Mouse (Mus musculus) midbrain, embryonic 13.5 days (tissue): ENCODE results near the gene Jhy. TPM values are rescaled to one million over a fixed set of nuclear protein-coding genes. Genes with fewer than 3 reads are reported as not detected.

Experiments used
- ATAC-seq: fragments of 200-750 bp; cut with Nextera tagmentation; 2 replicates; pipeline ENCODE4 v1.8.0; 2017; ENCODE audit warnings: mild to moderate bottlenecking, moderate TSS enrichment, moderate library complexity
- H3K27ac ChIP-seq: fragments of 300-500 bp; sonication (generic); 2 replicates; pipeline ENCODE4 v1.5.1; 2015; ENCODE audit warnings: inconsistent platforms, mild to moderate bottlenecking, moderate library complexity
- H3K27me3 ChIP-seq: fragments of 300-500 bp; sonication (generic); 2 replicates; pipeline ENCODE4 v1.6.1; 2015; ENCODE audit warnings: mild to moderate bottlenecking, inconsistent platforms
- H3K36me3 ChIP-seq: fragments of 300-500 bp; sonication (generic); 2 replicates; pipeline ENCODE4 v1.6.1; 2015; ENCODE audit warnings: mild to moderate bottlenecking, inconsistent platforms
- H3K4me1 ChIP-seq: fragments of 300-500 bp; sonication (generic); replicated peaks from 2 replicates; pipeline ENCODE4 v1.6.1; 2015; ENCODE audit warnings: inconsistent platforms
- H3K4me2 ChIP-seq: fragments of 300-500 bp; sonication (generic); replicated peaks from 2 replicates; pipeline ENCODE4 v1.6.1; 2015; ENCODE audit warnings: moderate library complexity, mild to moderate bottlenecking, inconsistent platforms
- H3K4me3 ChIP-seq: fragments of 300-500 bp; sonication (generic); replicated peaks from 2 replicates; pipeline ENCODE4 v1.5.1; 2015; ENCODE audit warnings: mild to moderate bottlenecking, inconsistent platforms
- H3K9ac ChIP-seq: fragments of 300-500 bp; sonication (generic); replicated peaks from 2 replicates; pipeline ENCODE4 v1.6.1; 2015; ENCODE audit warnings: mild to moderate bottlenecking, inconsistent platforms
- H3K9me3 ChIP-seq: fragments of 300-500 bp; sonication (generic); 2 replicates; pipeline ENCODE4 v1.6.1; 2016; ENCODE audit warnings: mild to moderate bottlenecking, inconsistent platforms
- WGBS: fragments of 180-500 bp; shearing (Covaris S2); methylation state at CpG from one replicate; pipeline ENCODE4 v1.1.7; 2015; 5-methylcytosine and 5-hydroxymethylcytosine counted together
- polyA plus RNA-seq: library from polyadenylated mRNA; unstranded; fragments of >200 nt; fragmentation: Nextera tagmentation; extraction: Ambion mirVana; gene quantifications from 2 replicates; pipeline ENCODE4 v1.2.1, GENCODE M21; 2015

Gene Jhy
- polyA plus RNA-seq, 1 experiment from 2014 or later = 3.2 TPM

GRCm38 (mm10) chr9:40908915-40909314 lies 55.0 kb downstream of the Jhy start:
- H3K4me1 ChIP-seq = peaks cover 26% of the 10 kb centered on the region
- no peak overlapping the region for H3K4me3 ChIP-seq
- H3K9ac ChIP-seq = no peak overlapping the region
- H3K9me3 ChIP-seq = no peaks in the 10 kb centered on the region; the same call in 1 of the 2 replicates
- H3K36me3 ChIP-seq = no peaks in the 10 kb centered on the region
- H3K4me2 ChIP-seq = peak overlapping the region; percentile 2
- ATAC-seq = 0 out of 2 replicates have a peak, but pooled peaks have one; percentile 24
- no peak overlapping the region for H3K27ac ChIP-seq
- H3K27me3 ChIP-seq = peaks cover 47% of the 10 kb centered on the region
- WGBS = 8% methylated on average over 7 of the region's 7 CpGs

GRCm38 (mm10) chr9:40908411-40908810 lies 55.5 kb downstream of the Jhy start:
- Histone ChIP-seq H3K9ac (no peak overlapping the region), H3K4me3 (no peak overlapping the region), H3K4me1 (peaks cover 26% of the 10 kb centered on the region), H3K27ac (no peak overlapping the region), H3K9me3 (no peaks in the 10 kb centered on the region; the same call in 1 of the 2 replicates), H3K36me3 (no peaks in the 10 kb centered on the region), H3K4me2 (peak overlapping the region; percentile 2), H3K27me3 (peaks cover 42% of the 10 kb centered on the region)
- 16% methylated on average over 8 of the region's 8 CpGs for WGBS
- ATAC-seq = no peak

- Histone ChIP-seq H3K27me3 (peaks cover 42% of the 10 kb centered on the region), H3K4me2 (no peak overlapping the region), H3K36me3 (no peaks in the 10 kb centered on the region), H3K27ac (no peak overlapping the region), H3K9ac (no peak overlapping the region), H3K9me3 (no peaks in the 10 kb centered on the region; the same call in 1 of the 2 replicates), H3K4me3 (no peak overlapping the region), H3K4me1 (peaks cover 26% of the 10 kb centered on the region)
- ATAC-seq = no peak
- 3% methylated on average over 8 of the region's 8 CpGs for WGBS
Observed at GRCm38 (mm10) chr9:40907413-40907812, 56.5 kb downstream of the Jhy start.

- H3K27me3 ChIP-seq = peaks cover 58% of the 10 kb centered on the region
- no peak overlapping the region for H3K9ac ChIP-seq
- peaks cover 6% of the 10 kb centered on the region for H3K4me1 ChIP-seq
- no peak for ATAC-seq
- H3K4me3 ChIP-seq = no peak overlapping the region
- no peaks in the 10 kb centered on the region for H3K9me3 ChIP-seq
- no peaks in the 10 kb centered on the region for H3K36me3 ChIP-seq
- no peak overlapping the region for H3K27ac ChIP-seq
- 70% methylated on average over 6 of the region's 6 CpGs for WGBS
- no peak overlapping the region for H3K4me2 ChIP-seq
Observed at GRCm38 (mm10) chr9:40892456-40892855, 71.5 kb downstream of the Jhy start.

- WGBS = 17% methylated on average over 12 of the region's 12 CpGs
- Histone ChIP-seq H3K4me1 (peaks cover 16% of the 10 kb centered on the region), H3K27ac (no peak overlapping the region), H3K36me3 (no peaks in the 10 kb centered on the region), H3K9ac (no peak overlapping the region), H3K9me3 (no peaks in the 10 kb centered on the region), H3K27me3 (peaks cover 76% of the 10 kb centered on the region), H3K4me3 (no peak overlapping the region), H3K4me2 (no peak overlapping the region)
- ATAC-seq = peak; percentile 50; the same call in 1 of the 2 replicates
Observed at GRCm38 (mm10) chr9:40889389-40889788, 74.5 kb downstream of the Jhy start.

GRCm38 (mm10) chr9:40885669-40886068 lies 78.2 kb downstream of the Jhy start:
- Histone ChIP-seq H3K9ac (no peak overlapping the region), H3K4me3 (peak overlapping the region; percentile 10), H3K4me2 (peak overlapping the region; percentile 44), H3K4me1 (peaks cover 16% of the 10 kb centered on the region), H3K9me3 (no peaks in the 10 kb centered on the region), H3K27ac (no peak overlapping the region), H3K36me3 (no peaks in the 10 kb centered on the region), H3K27me3 (peaks cover 92% of the 10 kb centered on the region)
- ATAC-seq = no peak
- WGBS = 8% methylated on average over 10 of the region's 10 CpGs

- Histone ChIP-seq H3K9me3 (no peaks in the 10 kb centered on the region), H3K36me3 (no peaks in the 10 kb centered on the region), H3K27me3 (peaks cover 98% of the 10 kb centered on the region), H3K4me1 (peaks cover 13% of the 10 kb centered on the region), H3K9ac (no peak overlapping the region), H3K4me3 (no peak overlapping the region), H3K27ac (no peak overlapping the region), H3K4me2 (no peak overlapping the region)
- WGBS = under 1% methylated on average over 14 of the region's 14 CpGs
- no peak for ATAC-seq
Observed at GRCm38 (mm10) chr9:40878998-40879397, 84.9 kb downstream of the Jhy start.

GRCm38 (mm10) chr9:40878291-40878945 lies 85.5 kb downstream of the Jhy start:
- 0 out of 2 replicates have a peak, but pooled peaks have one; percentile 25 for ATAC-seq
- Histone ChIP-seq H3K27me3 (peaks cover 96% of the 10 kb centered on the region), H3K27ac (no peak overlapping the region), H3K4me3 (0 out of 2 replicates have a peak overlapping the region, but pooled peaks have one; percentile 16), H3K9ac (no peak overlapping the region), H3K4me1 (peaks cover 13% of the 10 kb centered on the region), H3K4me2 (peak overlapping the region; percentile 34; the same call in 1 of the 2 replicates), H3K9me3 (no peaks in the 10 kb centered on the region), H3K36me3 (no peaks in the 10 kb centered on the region)
- 1% methylated on average over 32 of the region's 32 CpGs for WGBS

GRCm38 (mm10) chr9:40877881-40878235 lies 86.1 kb downstream of the Jhy start:
- Histone ChIP-seq H3K4me2 (peak overlapping the region; percentile 34), H3K9me3 (no peaks in the 10 kb centered on the region), H3K36me3 (no peaks in the 10 kb centered on the region), H3K27ac (no peak overlapping the region), H3K4me3 (peak overlapping the region; percentile 16), H3K27me3 (peaks cover 96% of the 10 kb centered on the region), H3K4me1 (peaks cover 13% of the 10 kb centered on the region), H3K9ac (0 out of 2 replicates have a peak overlapping the region, but pooled peaks have one; percentile 3)
- under 1% methylated on average over 29 of the region's 29 CpGs for WGBS
- ATAC-seq = 0 out of 2 replicates have a peak, but pooled peaks have one; percentile 41

GRCm38 (mm10) chr9:40877146-40877880 lies 86.6 kb downstream of the Jhy start:
- Histone ChIP-seq H3K27ac (no peak overlapping the region), H3K27me3 (peaks cover 96% of the 10 kb centered on the region), H3K4me3 (peak overlapping the region; percentile 16), H3K9me3 (no peaks in the 10 kb centered on the region), H3K9ac (0 out of 2 replicates have a peak overlapping the region, but pooled peaks have one; percentile 3), H3K4me2 (peak overlapping the region; percentile 34), H3K36me3 (no peaks in the 10 kb centered on the region), H3K4me1 (peaks cover 13% of the 10 kb centered on the region)
- WGBS = under 1% methylated on average over 42 of the region's 42 CpGs
- 0 out of 2 replicates have a peak, but pooled peaks have one; percentile 16 for ATAC-seq

- Histone ChIP-seq H3K4me1 (peaks cover 14% of the 10 kb centered on the region), H3K36me3 (no peaks in the 10 kb centered on the region), H3K4me3 (0 out of 2 replicates have a peak overlapping the region, but pooled peaks have one; percentile 6), H3K27ac (no peak overlapping the region), H3K4me2 (no peak overlapping the region), H3K27me3 (peaks cover 96% of the 10 kb centered on the region), H3K9ac (no peak overlapping the region), H3K9me3 (no peaks in the 10 kb centered on the region)
- WGBS = 3% methylated on average over 5 of the region's 5 CpGs
- no peak for ATAC-seq
Observed at GRCm38 (mm10) chr9:40876693-40877092, 87.2 kb downstream of the Jhy start.

GRCm38 (mm10) chr9:40876164-40876563 lies 87.8 kb downstream of the Jhy start:
- Histone ChIP-seq H3K27ac (no peak overlapping the region), H3K4me1 (peaks cover 20% of the 10 kb centered on the region), H3K4me3 (peak overlapping the region; percentile 6; the same call in 1 of the 2 replicates), H3K4me2 (no peak overlapping the region), H3K9ac (no peak overlapping the region), H3K36me3 (no peaks in the 10 kb centered on the region), H3K9me3 (no peaks in the 10 kb centered on the region), H3K27me3 (peaks cover 96% of the 10 kb centered on the region)
- 1% methylated on average over 29 of the region's 29 CpGs for WGBS
- no peak for ATAC-seq
